Mouse (Mus musculus): ENCODE data around the gene Dnaaf2. TPM values are rescaled to one million over a fixed set of nuclear protein-coding genes. Genes with fewer than 3 reads are reported as not detected.
A peak's percentile ranks its signal among the peaks of the same experiment; 100 is the strongest.
"Not testable (repeated sequence)": the region's sequence is repeated elsewhere in the genome, so short reads cannot be mapped to it uniquely, and the experiment has no call there.

Dnaaf2 gene
- polyA plus RNA-seq, 1 experiment from 2014 or later = 9.9 TPM

DNA sequence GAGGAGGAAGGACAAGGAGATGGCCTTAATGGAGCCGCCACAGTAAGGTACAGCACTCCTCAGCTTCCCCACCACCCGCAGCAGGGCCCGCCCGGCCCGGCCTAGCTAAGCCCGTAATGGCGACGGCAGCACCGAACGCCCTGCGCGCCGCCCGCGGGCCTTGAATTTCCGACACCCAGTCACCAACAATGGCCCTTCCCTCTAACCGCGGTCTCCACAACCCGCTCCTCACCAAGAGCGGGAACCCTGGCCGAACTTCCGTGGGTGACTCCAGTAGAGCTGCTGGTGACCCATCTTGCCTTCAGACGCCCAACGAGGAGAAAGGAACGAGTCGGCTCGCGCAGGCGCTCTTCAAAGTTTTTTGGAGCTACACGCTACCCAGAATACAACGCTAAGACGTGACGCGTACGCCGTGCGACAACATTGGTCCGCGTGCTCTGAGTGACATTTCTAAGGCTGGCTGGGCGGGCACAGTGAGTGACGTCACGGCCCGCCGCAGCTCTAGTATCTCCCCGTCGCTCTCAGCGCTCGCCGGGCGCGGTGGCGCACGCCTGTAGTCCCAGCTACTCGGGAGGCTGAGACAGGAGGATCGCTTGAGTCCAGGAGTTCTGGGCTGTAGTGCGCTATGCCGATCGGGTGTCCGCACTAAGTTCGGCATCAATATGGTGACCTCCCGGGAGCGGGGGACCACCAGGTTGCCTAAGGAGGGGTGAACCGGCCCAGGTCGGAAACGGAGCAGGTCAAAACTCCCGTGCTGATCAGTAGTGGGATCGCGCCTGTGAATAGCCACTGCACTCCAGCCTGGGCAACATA, 39.3 kb downstream of the Dnaaf2 start, which contains the start of gene Rps29:
TSS of gene Rps29 (minus strand) at position 422 of the 813 bp plus-strand sequence.
- Histone ChIP-seq H3K4me3 (replicated peaks) (peak within 1 kb of the TSS; percentile 73), H3K27ac (peak within 1 kb of the TSS; percentile 93), H3K9ac (peak within 1 kb of the TSS; percentile 86), H3K4me2 (peak within 1 kb of the TSS; percentile 57)
- not testable (repeated sequence) for H3K27me3 ChIP-seq (replicated peaks); H3K9me3 ChIP-seq; H3K36me3 ChIP-seq; H3K4me1 ChIP-seq
- under 1% methylated on average over 59 of the region's 68 CpGs for WGBS
- ATAC-seq (ENCODE audit: insufficient read depth, low FRiP score, low read depth) = peak; percentile 99

DNA sequence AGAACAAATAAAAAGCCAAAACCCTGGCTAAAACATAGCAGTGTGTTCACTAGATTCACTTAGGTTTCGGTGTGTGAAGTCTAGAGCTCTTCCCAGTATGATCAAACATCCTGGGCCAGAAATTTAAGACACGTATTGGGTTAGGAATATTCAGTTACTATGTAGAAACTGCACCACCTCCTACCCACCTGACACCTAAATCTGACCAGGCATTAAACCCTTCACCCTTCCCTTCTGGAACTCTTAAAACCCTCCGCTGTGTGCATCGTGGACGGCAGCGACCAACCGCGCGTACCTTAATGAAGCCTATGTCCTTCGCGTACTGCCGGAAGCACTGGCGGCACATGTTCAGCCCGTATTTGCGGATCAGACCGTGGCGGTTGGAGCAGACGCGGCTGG, 39.9 kb downstream of the Dnaaf2 start:
- peak overlapping the region; percentile 86 for H3K9ac ChIP-seq
- no peak for ATAC-seq (ENCODE audit: insufficient read depth, low FRiP score, low read depth)
- no peaks in the 10 kb centered on the region for H3K9me3 ChIP-seq
- H3K36me3 ChIP-seq = peaks cover 5% of the 10 kb centered on the region; the same call in 1 of the 2 replicates
- peak overlapping the region; percentile 93 for H3K27ac ChIP-seq
- H3K4me3 ChIP-seq (replicated peaks) = peak overlapping the region; percentile 73
- WGBS = under 1% methylated on average over 19 of the region's 19 CpGs
- H3K4me1 ChIP-seq = 0 out of 2 replicates have a peak, but pooled peaks cover 3% of the 10 kb centered on the region
- H3K4me2 ChIP-seq = peak overlapping the region; percentile 57
- no peaks in the 10 kb centered on the region for H3K27me3 ChIP-seq (replicated peaks)

DNA sequence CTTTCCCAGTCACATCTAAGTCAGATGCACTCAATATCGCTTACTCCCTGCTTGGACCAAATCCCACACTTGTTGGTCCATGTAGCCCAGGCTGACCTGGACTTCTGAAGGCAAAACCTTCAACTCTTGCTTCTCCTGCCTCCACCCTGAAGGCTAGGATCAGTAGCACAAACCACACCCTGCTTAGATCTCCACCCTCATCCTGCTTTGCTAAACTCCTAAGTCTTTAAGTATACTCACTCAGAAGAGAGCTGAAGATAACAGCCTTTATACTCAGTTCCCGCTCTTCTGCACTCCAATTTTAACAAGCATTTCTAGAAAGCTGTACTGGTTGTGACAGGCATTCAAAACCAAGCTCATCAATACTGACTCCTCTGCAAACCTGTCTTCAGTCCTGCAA, 41.1 kb downstream of the Dnaaf2 start:
- H3K36me3 ChIP-seq = peaks cover 5% of the 10 kb centered on the region; the same call in 1 of the 2 replicates
- H3K4me1 ChIP-seq = 0 out of 2 replicates have a peak, but pooled peaks cover 3% of the 10 kb centered on the region
- H3K27ac ChIP-seq = no peak overlapping the region
- 98% methylated on average over 2 of the region's 2 CpGs for WGBS
- no peak overlapping the region for H3K9ac ChIP-seq
- H3K4me2 ChIP-seq = peak overlapping the region; percentile 57; the same call in 1 of the 2 replicates
- no peak for ATAC-seq (ENCODE audit: insufficient read depth, low FRiP score, low read depth)
- H3K9me3 ChIP-seq = no peaks in the 10 kb centered on the region
- H3K27me3 ChIP-seq (replicated peaks) = no peaks in the 10 kb centered on the region
- H3K4me3 ChIP-seq (replicated peaks) = no peak overlapping the region

DNA sequence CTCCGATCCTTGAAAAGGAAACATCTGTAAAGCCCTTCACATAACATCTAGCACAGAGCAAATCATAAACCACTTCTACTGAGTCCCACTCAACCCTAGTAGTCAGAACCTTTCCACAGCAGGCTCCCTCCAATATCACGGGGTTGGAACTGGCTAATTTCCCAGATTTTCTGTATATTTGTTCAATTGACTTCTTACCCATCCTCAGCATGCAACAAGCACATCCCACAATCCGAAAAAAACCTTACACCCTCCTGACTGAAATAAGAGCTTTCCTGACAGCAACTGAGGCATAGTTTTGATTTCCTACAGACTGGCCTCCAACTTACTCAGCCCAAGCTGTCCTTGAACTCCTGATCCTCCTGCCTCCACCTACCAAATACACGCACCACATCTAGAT, 41.8 kb downstream of the Dnaaf2 start:
- Histone ChIP-seq H3K27me3 (replicated peaks) (no peaks in the 10 kb centered on the region), H3K9me3 (no peaks in the 10 kb centered on the region), H3K4me3 (replicated peaks) (no peak overlapping the region), H3K9ac (no peak overlapping the region), H3K36me3 (peaks cover 5% of the 10 kb centered on the region; the same call in 1 of the 2 replicates), H3K4me2 (no peak overlapping the region), H3K4me1 (0 out of 2 replicates have a peak, but pooled peaks cover 3% of the 10 kb centered on the region), H3K27ac (no peak overlapping the region)
- ATAC-seq (ENCODE audit: insufficient read depth, low FRiP score, low read depth) = no peak
- 74% methylated on average over 4 of the region's 4 CpGs for WGBS

GRCm38 (mm10) chr12:69155923-69156322, 42.3 kb downstream of the Dnaaf2 start:
- H3K4me3 ChIP-seq (replicated peaks) = no peak overlapping the region
- no peaks in the 10 kb centered on the region for H3K27me3 ChIP-seq (replicated peaks)
- peaks cover 5% of the 10 kb centered on the region; the same call in 1 of the 2 replicates for H3K36me3 ChIP-seq
- H3K9me3 ChIP-seq = no peaks in the 10 kb centered on the region
- no peak overlapping the region for H3K4me2 ChIP-seq
- 0 out of 2 replicates have a peak, but pooled peaks cover 3% of the 10 kb centered on the region for H3K4me1 ChIP-seq
- WGBS = 72% methylated on average over 2 of the region's 2 CpGs
- H3K9ac ChIP-seq = no peak overlapping the region
- ATAC-seq (ENCODE audit: insufficient read depth, low FRiP score, low read depth) = no peak
- no peak overlapping the region for H3K27ac ChIP-seq

GRCm38 (mm10) chr12:69150049-69150448, 48.2 kb downstream of the Dnaaf2 start:
- ATAC-seq (ENCODE audit: insufficient read depth, low FRiP score, low read depth) = no peak
- H3K9ac ChIP-seq = no peak overlapping the region
- H3K27me3 ChIP-seq (replicated peaks) = no peaks in the 10 kb centered on the region
- no peaks in the 10 kb centered on the region for H3K36me3 ChIP-seq
- no peak overlapping the region for H3K4me2 ChIP-seq
- H3K27ac ChIP-seq = no peak overlapping the region
- no peaks in the 10 kb centered on the region for H3K4me1 ChIP-seq
- WGBS = 53% methylated on average over 13 of the region's 13 CpGs
- H3K4me3 ChIP-seq (replicated peaks) = no peak overlapping the region
- H3K9me3 ChIP-seq = no peaks in the 10 kb centered on the region

DNA sequence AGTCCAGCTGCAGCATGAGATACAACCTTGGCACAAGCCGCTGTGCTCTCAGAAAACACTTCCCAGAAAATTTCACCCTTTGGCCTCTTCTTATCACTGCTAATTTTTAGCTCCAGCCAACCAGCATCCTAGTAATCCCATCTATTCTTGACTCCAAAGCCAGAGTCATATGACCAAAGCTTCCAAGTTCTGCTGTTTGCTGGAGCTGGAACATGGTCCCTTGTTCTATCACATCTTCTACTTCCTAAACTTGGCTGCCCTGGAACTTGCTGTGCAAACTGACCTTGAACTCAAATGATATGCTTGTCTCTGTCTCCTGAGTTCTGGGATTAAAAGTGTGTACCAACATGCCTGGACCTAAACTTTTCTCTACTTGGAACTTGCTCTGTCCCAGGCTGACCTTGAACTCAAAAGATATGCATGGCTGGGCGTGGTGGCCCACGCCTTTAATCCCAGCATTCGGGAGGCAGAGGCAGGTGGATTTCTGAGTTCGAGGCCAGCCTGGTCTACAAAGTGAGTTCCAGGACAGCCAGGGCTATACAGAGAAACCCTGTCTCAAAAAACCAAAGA, 51.0 kb downstream of the Dnaaf2 start:
- Histone ChIP-seq H3K4me3 (replicated peaks) (no peak overlapping the region), H3K27me3 (replicated peaks) (no peaks in the 10 kb centered on the region), H3K36me3 (no peaks in the 10 kb centered on the region), H3K9ac (no peak overlapping the region), H3K4me1 (no peaks in the 10 kb centered on the region), H3K27ac (no peak overlapping the region), H3K9me3 (no peaks in the 10 kb centered on the region), H3K4me2 (no peak overlapping the region)
- ATAC-seq (ENCODE audit: insufficient read depth, low FRiP score, low read depth) = no peak
- WGBS = 85% methylated on average over 5 of the region's 5 CpGs

GRCm38 (mm10) chr12:69143460-69143859, 54.8 kb downstream of the Dnaaf2 start:
- H3K4me2 ChIP-seq = no peak overlapping the region
- H3K9ac ChIP-seq = no peak overlapping the region
- no peaks in the 10 kb centered on the region for H3K9me3 ChIP-seq
- H3K27ac ChIP-seq = no peak overlapping the region
- 77% methylated on average over 6 of the region's 6 CpGs for WGBS
- H3K27me3 ChIP-seq (replicated peaks) = no peaks in the 10 kb centered on the region
- H3K4me1 ChIP-seq = no peaks in the 10 kb centered on the region
- no peak for ATAC-seq (ENCODE audit: insufficient read depth, low FRiP score, low read depth)
- no peaks in the 10 kb centered on the region for H3K36me3 ChIP-seq
- no peak overlapping the region for H3K4me3 ChIP-seq (replicated peaks)

DNA sequence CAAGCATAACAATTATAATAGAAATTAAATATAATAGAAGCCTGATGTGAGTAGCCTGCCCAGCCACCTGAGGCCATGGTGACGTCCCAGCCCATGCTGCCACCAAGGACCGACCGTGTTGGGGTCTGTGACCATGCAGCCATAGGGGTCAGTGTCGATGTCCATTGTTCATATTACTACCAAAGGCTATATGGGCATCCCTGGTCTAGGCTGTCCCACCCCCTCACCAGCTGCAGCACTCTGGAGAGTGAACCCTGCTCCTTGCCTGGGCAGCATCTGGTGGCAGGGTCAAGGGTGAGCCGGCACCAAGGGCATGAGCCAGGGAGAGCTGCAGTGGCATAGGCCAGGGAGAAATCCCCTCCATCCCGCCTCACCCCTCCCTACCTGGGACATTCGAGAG, 58.4 kb downstream of the Dnaaf2 start:
- Histone ChIP-seq H3K4me3 (replicated peaks) (no peak overlapping the region), H3K4me1 (no peaks in the 10 kb centered on the region), H3K27ac (no peak overlapping the region), H3K36me3 (no peaks in the 10 kb centered on the region), H3K4me2 (no peak overlapping the region), H3K9me3 (no peaks in the 10 kb centered on the region), H3K27me3 (replicated peaks) (no peaks in the 10 kb centered on the region), H3K9ac (no peak overlapping the region)
- no peak for ATAC-seq (ENCODE audit: insufficient read depth, low FRiP score, low read depth)
- WGBS = 84% methylated on average over 7 of the region's 7 CpGs

DNA sequence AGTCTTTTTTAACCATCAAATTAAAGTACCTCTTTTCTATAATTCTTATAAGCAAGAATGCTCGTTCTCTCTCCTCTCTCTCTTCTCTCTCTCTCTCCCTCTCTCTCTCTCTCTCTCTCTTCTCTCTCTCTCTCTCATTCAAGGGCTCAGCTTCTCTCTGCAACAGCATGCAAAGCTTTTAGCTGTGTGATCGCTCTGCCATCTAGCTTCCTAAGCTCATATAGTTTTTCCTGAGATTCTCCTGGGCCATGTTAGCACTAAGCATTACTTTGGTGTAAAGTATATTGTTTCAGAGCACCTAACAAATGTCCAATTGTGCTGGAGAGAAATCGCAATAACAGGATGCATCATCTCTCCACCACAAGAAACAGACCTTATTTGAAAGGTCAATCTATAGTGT, 59.0 kb downstream of the Dnaaf2 start:
- Histone ChIP-seq H3K9me3 (no peaks in the 10 kb centered on the region), H3K27ac (no peak overlapping the region), H3K27me3 (replicated peaks) (no peaks in the 10 kb centered on the region), H3K4me2 (no peak overlapping the region), H3K4me3 (replicated peaks) (no peak overlapping the region), H3K36me3 (no peaks in the 10 kb centered on the region), H3K9ac (no peak overlapping the region), H3K4me1 (no peaks in the 10 kb centered on the region)
- no peak for ATAC-seq (ENCODE audit: insufficient read depth, low FRiP score, low read depth)
- WGBS = 81% methylated on average over 3 of the region's 3 CpGs

Data from stomach, embryonic 15.5 days (tissue).